Mouse (Mus musculus): ENCODE results near the gene Gm7168.
"Not testable (repeated sequence)": the region's sequence is repeated elsewhere in the genome, so short reads cannot be mapped to it uniquely, and the experiment has no call there.

The Gm7168 gene

DNA sequence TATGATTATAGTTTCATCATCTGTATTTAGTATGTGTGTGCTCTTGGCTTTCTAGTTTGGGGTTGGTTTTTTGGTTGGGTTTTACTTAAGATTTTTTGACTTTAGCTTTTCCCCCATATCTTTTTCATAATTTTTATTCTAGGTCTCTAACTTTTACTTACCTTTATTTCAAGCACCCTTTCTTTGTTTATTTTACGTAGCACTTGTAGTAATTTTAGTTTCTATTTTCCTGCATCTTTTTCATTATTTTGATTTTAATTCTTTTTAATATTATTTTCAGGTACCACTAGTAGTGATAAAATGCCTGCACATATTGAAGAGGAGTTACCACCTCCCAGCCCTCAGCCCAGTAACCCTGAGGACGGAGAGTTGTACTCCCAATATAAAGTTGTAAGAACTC, at the start of gene Gm7168:
Gene Gm7168 (plus strand): TSS at position 301 of the 400 bp plus-strand sequence.
- not testable (repeated sequence) for DNase-seq (ENCODE audit: low spot score in 2 of 2)

DNA sequence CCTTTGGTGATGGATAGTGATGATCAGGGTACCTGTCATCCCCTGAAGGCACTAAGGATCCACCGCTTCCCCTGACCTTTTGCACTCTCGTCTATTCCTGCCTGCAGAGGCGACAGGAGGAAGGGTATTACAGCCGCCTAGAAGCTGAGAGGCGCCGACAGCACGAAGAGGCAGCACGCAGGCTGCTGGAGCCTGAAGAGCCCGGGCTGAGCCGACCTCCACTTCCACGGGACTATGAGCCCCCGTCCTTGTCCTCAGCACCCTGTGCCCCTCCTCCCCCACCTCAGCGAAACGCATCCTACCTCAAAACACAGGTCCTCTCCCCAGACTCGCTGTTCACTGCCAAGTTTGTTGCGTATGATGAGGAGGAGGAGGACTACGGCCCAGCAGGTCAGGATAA, 49.3 kb upstream of the Gm7168 start:
- DNase-seq (ENCODE audit: low spot score in 2 of 2): no peak

DNA sequence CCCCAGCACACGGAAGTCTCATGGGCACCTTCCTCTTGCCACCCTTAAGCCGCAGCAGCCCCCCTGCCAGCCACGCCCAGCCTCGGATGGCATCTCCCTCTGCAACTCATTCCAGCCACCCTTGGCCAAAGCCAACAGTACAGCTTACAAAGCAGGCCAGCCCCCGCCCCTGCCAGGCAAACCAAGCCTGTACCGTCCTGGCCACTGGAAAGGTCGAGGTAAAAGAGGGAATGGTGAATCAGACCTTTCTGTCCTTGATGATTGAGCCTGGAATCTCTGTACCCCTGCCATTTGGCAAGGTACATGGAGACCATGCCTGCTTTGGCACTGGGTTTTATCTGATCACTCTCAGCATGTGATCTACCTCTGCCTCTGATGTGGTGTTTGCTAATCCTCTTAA, 48.9 kb upstream of the Gm7168 start:
- DNase-seq (ENCODE audit: low spot score in 2 of 2): no peak

DNA sequence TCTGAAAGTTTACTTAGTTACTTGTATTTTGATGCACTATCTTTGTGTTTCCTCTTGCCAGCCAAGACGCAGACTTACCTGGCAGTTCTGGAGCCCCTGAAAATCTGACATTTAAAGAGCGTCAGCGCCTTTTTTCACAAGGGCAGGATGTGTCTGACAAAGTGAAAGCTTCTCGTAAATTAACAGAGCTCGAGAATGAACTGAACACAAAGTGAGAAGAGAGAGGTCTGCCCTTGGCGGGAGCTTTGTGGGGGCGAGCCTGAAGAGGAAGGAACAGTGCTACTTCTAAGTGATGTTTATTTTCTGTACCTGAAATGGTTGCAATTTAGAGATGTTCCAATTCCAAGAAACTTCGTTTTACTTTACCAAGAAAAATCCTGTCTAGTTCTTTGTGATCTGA, 44.4 kb upstream of the Gm7168 start:
- no peak for DNase-seq (ENCODE audit: low spot score in 2 of 2)

DNA sequence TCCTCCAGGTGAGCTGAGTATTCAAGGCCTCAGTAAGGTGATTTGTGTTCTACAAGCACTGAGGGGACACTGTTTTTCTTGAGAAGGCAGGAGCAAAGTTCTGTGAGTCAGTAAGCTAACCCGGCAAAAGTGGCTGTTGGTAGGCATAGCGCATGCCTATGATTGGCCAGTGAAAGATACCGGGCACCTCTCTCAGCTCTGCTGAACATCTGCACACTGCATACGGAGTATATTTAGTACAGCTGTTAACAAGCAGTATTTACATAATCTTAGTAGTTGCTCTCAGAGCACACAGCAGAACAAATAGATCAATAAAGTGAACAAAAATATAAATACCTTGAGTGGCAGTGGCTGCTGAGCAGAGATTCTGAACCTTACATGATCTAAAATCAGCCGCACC, 41.1 kb upstream of the Gm7168 start:
- DNase-seq (ENCODE audit: low spot score in 2 of 2): no peak

DNA sequence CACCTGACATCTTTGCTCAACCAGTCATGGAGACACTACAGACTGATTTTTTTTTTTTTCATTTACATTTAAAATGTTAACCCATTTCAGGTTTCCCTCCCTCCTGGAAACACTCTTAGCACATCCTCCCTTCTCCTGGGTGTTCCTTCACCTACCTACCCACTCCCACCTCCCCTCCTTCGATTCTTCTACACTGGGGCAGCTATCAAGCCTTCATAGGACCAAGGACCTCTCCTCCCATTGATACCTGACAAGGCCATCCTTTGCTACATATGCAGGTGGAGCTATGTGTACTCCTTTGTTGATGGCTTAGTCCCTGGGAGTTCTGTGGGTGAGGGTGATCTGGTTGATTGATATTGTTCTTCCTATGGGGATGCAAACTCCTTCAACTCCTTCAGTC, 40.5 kb upstream of the Gm7168 start:
- DNase-seq (ENCODE audit: low spot score in 2 of 2): no peak

DNA sequence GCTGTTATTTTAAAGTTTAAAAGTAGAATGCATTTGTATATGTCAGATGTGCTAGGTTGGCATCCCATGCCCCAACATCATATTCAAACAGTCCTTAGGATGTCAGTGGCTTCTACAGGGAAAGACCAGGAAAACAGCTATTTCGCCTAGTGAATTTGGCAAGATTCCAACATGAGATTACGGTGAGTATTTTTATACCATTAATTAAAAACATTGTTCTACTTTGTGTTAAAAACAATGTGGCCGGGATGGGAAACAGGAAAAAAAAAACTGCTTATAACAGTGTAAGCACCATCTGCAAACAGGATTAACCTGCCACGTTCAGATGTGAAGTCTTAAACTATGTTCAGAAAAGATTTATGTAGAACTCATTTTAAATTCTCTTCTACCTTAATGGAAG, 34.2 kb upstream of the Gm7168 start:
- DNase-seq (ENCODE audit: low spot score in 2 of 2): no peak

DNA sequence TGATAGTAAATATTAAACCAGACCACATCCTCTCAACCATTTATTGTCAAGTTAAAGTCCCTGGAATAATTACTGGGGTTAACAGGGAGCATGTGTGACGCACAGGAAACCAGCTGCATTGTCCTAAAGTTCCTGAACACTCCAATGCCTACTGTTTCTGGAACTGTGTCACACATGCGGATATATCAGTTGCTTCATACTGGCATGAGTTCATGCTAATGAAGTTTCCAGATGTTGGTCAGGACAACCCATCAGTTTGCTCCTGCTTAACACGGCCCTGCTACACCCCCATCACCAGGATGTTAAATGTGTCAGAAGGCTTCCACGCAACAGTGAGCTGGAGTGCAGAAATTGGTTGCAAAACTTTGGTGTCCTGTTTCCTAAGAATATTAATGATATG, 33.6 kb upstream of the Gm7168 start:
- DNase-seq (ENCODE audit: low spot score in 2 of 2): no peak

DNA sequence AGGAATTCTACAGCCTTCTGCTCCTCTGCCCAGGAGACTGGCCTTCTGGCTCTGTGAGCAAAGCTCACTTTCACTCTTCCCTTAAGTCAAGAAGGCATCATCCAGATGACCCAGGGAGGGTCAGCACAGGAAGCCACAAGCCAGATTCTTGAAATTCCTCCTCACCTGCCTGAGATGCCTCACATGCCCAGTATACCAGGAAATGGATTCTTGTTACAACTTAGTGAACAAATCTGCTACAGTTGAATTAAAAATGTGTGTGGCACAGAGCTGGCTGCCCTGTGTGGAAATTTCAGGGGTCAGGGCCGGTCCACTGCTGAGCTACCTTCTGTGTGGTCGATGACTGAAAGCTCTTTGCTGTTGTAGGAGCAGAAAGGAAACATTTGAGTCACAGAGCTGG, 27.4 kb upstream of the Gm7168 start:
- DNase-seq (ENCODE audit: low spot score in 2 of 2): no peak

DNA sequence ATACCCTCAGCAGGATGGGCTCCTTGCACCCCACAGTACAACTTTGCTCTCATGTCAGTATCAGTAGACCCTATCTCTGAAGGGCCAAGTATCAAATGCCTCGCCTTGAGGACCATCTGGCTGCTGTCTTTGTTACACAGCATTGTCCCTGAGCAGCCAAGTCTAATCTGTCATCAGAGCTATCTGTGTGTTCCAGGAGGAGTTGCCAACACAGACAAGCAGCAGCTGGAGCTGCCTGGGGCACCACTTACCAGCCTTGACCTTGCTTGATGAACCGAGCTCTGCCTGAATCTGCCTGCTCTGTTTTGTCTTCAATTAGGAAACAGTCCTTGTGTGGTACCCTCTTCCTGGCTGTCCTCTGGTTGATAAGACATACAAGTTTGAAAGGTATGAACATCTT, 24.8 kb upstream of the Gm7168 start:
- no peak for DNase-seq (ENCODE audit: low spot score in 2 of 2)

DNA sequence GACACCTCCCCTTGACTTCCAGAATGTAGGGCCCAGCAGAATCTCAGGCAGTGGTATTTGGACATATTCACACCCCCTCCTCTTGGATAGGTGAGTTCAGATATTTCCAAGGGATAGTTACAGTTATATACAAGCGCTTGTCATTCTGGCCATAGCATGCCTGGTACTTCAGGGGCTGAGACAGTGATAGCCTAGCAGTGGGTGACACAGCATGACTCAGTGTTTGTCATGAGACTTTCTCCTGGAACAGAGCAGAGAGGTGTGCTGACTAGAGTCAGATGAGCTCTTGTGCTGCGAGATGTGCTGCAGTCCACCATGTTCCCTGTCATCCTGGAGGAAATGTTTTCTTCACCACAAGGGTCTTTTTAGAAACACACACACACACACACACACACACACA, 23.6 kb upstream of the Gm7168 start:
- DNase-seq (ENCODE audit: low spot score in 2 of 2): no peak

DNA sequence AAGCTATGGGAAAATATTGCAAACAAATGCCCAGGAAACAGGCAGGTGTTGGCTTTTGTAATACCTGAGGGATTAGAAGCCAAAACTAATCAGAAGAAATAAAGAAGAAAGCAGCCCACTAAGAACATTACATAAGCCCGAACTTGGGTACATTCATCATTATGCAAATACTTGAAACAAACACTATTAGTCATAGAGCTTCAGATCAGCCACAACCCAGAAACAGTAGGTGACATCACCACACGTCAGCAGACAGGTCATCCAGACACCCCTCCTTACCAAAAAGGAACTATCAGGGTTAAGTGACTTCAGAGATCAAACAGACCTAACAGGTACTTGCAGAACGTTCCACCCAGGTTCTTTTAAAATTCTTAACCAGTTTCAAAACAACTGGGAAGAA, 22.2 kb upstream of the Gm7168 start:
- no peak for DNase-seq (ENCODE audit: low spot score in 2 of 2)

DNA sequence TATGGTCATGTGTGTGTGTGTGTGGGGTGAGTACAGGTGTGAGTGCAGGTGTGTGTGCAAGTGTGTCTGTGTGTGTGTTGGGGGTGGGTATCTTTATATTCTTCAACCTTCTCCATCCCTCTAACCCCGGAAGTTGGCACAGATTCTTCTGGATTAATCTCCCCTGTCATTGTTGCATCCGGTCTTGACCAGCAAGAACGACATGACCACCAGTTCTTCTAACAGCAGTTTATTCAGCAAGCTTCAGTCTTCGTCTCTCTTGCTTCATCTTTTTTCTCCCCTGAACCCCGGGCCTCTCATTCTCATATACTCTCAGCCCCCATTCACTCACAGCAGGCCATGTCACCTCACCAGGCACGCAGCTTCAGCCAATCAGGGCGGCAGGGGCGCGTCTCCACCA, 17.8 kb upstream of the Gm7168 start:
- no peak for DNase-seq (ENCODE audit: low spot score in 2 of 2)

DNA sequence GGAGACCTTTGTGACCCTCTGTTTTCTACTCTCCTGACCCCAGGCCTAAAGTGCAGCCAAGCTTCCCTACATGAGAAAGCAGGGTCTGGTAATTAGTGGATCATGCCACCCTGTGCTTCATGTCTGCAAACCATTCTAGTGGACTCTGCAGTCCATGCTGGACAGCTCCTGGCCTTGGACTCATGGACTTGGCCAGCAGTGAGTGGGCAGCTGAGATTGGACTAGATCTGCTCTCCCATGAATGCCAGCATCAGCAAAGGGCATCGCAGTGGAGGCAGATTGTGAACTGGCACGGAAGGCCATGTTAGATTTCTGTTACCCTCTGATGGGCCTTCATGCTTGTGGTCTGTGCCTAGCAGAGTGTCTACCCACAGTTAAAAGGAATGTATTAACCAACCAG, 12.8 kb upstream of the Gm7168 start:
- not testable (repeated sequence) for DNase-seq (ENCODE audit: low spot score in 2 of 2)

DNA sequence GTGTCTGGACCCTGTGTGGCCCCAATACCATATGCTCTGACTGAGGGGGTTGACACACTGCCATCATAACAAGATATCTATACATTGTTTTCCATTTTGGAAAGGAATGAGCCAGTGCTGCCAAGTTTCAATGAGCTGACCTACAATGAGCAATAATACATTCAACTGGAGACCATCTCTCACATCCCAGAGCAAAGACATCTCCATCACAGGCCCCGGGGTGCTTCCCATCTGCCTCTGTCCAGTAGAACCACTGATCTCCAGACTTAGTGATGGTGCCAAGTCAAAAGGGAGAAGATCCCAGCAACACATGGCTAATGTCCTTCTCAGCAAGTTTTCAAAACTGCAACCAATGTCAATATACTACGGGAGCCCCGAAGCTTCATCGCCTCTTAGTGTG, 10.4 kb upstream of the Gm7168 start:
- DNase-seq (ENCODE audit: low spot score in 2 of 2): no peak

DNA sequence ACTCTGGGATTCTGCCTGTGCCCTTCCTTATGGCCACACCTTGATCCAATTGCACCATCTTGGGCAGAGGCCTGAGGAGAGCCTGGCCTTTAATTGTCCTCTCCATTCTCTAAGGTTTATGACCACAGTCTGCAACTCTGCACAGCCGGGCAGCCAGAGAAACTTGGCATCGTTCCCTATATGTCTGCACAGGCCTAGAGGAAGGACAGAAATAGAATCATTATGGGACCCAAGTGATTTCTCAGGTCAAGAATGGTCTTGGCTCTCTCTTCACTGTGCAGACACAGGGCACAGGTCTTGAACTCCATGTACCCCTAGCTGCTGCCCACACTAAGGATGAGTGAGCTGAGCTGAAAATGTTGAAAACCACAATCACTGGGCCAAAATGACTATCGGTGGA, 9.5 kb upstream of the Gm7168 start:
- no peak for DNase-seq (ENCODE audit: low spot score in 2 of 2)

DNA sequence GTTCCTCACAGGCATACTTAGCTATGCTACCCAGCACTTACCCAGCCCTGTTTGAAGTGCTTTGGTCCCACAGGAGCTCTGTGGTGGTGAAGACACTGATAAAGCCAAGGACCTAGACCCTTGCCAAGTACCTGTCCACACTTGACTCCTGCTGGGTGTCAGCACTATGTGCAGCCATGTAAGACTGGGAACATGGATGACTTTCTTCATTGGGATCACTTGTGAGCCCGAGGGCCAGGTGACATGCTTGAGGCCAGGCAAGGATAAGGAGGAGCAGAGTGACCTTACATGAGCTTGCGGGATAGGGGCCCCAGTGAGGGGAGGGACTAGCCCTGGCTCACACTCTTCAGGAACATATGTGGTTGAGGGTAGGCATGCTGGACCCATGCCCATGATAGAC, 8.9 kb upstream of the Gm7168 start:
- not testable (repeated sequence) for DNase-seq (ENCODE audit: low spot score in 2 of 2)

DNA sequence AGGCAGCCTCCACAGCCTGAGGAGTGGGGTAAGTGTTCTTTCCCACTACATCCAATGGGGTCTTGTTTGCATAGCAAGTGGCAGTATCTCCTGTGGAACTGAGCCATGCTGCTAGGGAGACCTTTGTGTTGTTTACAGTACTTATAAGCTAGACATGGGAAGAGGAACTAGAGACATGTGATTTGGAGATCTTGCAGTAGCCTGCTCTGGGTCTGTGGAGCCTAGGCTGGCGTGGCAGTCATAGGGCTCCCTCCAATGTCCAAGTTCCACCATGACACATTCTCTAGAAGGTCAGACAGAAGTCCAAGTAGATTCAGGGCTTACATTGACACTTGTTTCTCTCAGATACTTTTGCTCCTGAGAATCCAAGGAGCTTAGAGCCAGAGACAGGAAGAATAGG, 7.7 kb upstream of the Gm7168 start:
- no peak for DNase-seq (ENCODE audit: low spot score in 2 of 2)

DNA sequence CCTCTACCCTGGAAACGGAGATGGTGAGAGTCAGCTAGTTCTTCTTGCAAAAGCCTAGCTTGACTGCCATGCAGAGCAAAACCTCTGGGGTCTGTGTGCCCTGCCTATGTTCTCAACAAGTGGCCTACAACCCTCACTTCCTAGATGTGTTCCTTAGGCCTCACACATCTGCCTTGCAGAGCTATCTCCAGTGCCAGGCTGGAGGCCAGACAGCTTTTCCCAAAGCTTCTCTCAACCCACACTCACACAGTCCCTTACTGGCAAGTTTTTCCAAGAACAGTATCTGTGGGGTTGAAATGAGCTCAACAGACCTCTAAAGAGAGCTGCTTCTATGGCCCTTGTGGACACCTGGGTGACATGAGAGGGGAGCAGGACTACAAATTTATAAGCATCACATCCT, 3.4 kb downstream of the Gm7168 start:
- DNase-seq (ENCODE audit: low spot score in 2 of 2): not testable (repeated sequence)

DNA sequence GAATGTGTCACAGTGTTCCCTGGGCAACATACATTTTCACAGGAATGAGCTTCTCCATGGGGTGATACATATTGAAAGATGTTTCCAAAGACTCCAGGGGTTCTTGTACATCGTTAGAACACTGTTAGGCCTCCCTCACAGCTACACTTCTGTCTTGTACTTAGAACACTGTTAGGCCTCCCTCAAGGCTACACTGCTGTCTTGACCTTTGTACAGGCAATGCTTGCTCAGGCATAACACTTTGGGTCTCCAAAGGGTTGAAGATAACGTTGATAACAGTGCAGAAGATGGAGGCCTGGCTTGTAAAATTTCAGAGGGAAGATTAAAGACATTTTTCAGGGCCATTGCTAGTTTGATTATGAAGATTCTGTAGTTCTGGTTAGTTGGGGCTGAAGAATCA, 10.0 kb downstream of the Gm7168 start:
- DNase-seq (ENCODE audit: low spot score in 2 of 2): not testable (repeated sequence)

DNA sequence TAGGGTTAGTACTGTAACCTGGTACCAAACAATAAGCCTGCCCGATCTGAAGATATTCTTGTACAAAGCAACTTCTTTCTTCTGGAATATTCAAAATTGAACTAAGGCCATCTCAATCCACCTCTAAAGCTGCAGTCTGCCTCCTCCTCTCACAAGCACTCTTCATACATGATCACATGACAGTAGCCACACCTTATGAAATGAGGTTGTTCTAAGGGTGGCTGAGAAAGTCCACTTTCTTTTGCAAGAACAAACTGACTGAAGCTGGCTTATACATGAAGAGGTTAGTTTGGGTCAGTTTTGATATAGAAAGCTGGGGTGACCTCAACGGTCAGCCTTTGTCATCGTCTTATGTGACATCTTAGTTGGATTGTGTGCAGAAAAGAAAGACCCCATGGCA, 14.1 kb downstream of the Gm7168 start:
- not testable (repeated sequence) for DNase-seq (ENCODE audit: low spot score in 2 of 2)

DNA sequence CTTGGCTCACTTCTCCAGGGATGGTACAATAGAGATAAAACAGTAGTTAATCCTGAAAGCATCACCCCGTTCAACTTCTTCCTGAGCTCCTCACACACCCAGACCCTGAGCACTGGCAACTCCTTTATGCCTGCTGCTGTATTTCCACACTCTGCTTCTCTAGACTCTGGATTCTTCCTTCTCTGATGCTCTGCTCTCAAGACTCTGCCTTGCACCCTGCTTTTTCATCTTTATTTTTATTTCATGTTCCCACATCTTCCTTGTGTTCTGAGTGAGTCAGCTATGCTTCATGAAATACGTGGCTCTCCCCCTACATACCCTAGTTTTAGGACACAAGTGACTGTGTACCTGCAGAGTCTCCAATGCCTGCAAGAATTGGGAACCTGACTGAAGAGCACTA, 16.9 kb downstream of the Gm7168 start:
- not testable (repeated sequence) for DNase-seq (ENCODE audit: low spot score in 2 of 2)

DNA sequence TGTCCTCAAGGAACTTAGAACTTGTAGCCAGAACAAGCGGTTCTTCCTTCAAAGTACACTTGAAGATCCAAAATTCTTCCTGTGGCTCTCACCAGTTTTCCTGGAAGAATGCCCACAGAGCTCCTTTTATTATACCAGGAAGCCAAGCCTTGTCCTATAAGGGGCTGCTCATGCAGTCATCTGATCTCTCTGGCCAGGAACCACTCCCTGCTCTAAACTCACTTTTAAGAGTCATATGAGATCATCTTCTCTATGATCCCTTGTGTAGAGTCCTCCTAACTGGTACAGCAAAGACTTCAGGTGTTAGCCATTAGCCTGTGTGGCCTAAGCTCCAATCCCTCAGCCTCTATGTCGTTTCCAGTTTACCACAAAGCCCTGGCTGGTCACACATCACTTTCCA, 21.7 kb downstream of the Gm7168 start:
- not testable (repeated sequence) for DNase-seq (ENCODE audit: low spot score in 2 of 2)

DNA sequence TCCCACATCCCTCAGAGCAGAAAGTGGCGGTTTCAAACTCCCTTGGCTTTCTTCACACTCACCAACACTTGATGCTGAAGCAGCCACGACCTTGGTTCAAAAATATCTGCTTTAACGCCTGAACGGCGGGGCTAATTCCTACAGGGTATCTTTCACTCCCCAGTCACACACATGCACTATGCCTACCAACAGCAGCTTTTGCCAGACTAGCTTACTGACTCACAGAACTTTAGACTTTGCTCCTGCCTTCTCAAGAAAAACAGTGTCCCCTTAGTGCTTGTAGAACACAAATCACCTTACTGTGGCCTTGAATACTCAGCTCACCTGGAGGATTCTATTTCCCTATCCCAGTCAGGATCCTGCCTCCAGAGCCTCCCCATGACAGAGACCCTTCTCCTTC, 22.6 kb downstream of the Gm7168 start:
- not testable (repeated sequence) for DNase-seq (ENCODE audit: low spot score in 2 of 2)

DNA sequence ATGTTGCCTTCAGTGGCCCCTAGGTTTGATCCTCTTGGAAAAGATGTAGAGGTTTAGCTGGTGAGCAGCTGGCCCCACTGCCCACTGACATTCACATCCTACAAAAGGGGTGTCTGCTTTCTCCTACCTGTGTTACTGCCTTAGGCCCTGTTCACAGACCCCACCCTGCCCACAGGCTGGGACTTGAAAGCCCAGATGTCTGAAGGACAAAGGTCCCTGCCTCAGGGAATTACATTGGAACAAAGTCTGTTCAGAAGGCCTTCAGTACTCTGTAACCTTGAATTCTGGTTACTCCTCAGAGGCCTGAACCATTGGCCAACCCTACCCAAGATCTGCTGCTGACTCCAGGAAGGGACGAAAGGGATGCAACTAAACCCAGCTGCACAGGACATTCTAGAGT, 39.5 kb downstream of the Gm7168 start:
- DNase-seq (ENCODE audit: low spot score in 2 of 2): no peak
